10 mouse cellular contexts compared by ENCODE assay signal in the genomic region with DNA sequence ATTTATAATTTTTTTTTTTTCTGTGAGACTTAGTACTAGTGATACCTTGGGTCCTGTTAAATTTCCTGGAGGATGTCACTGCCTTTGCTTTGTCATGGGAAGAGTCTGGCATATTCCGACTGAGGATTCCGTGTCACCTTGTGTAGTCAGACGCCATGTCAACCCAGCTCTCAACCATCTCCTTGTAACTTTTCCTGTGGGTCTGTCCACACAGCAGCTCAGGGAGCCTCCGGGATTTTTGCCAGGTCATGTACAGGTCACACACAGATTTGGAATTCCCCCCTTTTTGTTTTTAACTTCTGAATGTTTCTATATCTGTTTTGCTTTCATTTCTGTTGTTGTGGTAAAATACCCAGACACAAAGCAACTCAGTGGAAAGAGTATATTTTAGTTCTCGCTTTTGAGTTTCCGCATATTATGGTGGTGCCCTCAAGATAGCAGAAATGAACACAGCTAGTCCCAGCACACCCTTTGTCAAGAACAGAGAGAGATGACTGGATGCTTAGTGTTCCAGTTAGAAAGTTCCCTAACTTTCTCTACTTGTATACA.
"Had no signal": no experiment of that assay in that cellular context is flagged by ENCODE, and none has a peak within 500 bp of the region (broad histone marks: within the 10 kb centered on the region; RNA-seq: fewer than 3 reads in every experiment).

No protein-coding gene starts in this region.

- H3K4me3 ChIP-seq: limb, embryonic 13.5 days; neural tube, embryonic 12.5 days had no signal

- H3K27ac ChIP-seq: hindbrain, postnatal 0 days; limb, embryonic 13.5 days; liver, embryonic 14.5 days; neural tube, embryonic 12.5 days; stomach, postnatal 0 days had no signal

- H3K27me3 ChIP-seq: limb, embryonic 13.5 days; neural tube, embryonic 12.5 days had no signal

- DNase-seq: left cerebral cortex, postnatal 4 days; lung, adult 18-20 months; midbrain, embryonic 14.5 days; right cerebral cortex, postnatal 25 days; thymus, postnatal 14 days had no signal

- H3K36me3 ChIP-seq: limb, embryonic 13.5 days; neural tube, embryonic 12.5 days had no signal

- H3K4me1 ChIP-seq: limb, embryonic 13.5 days; neural tube, embryonic 12.5 days had no signal
